Mouse (Mus musculus): ENCODE results near the gene Rps6ka6. TPM values are rescaled to one million over a fixed set of nuclear protein-coding genes. Genes with fewer than 3 reads are reported as not detected.

Gene Rps6ka6
- polyA plus RNA-seq, 1 experiment from 2014 or later, result 3.7 TPM

DNA sequence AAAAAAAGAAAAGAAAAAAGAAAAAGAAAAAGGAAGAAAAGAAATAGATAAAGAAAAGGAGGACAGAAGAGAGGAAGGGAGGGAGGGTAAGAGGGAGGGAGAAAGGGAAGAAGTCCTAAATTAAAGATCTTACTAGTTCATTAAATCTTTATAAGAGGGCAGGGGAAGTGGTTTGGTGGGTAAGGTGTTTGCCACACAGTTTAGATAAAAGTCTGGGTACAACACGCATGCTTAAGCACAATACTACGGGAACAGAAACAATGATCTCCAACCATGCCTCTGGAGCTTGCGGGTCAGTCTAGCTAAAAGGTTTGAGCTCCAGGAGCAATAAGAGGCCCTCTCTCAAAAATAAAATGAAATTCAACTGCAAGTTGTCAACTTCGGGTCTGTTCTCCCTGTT lies 123.0 kb downstream of the Rps6ka6 start:
- no peak overlapping the region for H3K27ac ChIP-seq (ENCODE audit: low read length)
- H3K36me3 ChIP-seq (ENCODE audit: control insufficient read depth, insufficient read depth), result no peaks in the 10 kb centered on the region
- no peak overlapping the region for H3K4me2 ChIP-seq (ENCODE audit: low read depth, low read length)
- no peak overlapping the region for H3K4me3 ChIP-seq (ENCODE audit: low read depth, low read length)
- ATAC-seq (ENCODE audit: low read depth), result no peak
- no peaks in the 10 kb centered on the region for H3K4me1 ChIP-seq (ENCODE audit: control insufficient read depth, low read depth, low read length)
- no peaks in the 10 kb centered on the region for H3K9me3 ChIP-seq (replicated peaks; ENCODE audit: control insufficient read depth, low read length)
- WGBS (ENCODE audit: insufficient replicate concordance), result 52% methylated on average over 4 of the region's 4 CpGs
- H3K27me3 ChIP-seq (ENCODE audit: control insufficient read depth, insufficient read depth, low read depth, low read length), result no peaks in the 10 kb centered on the region
- H3K9ac ChIP-seq (ENCODE audit: low read depth, low read length), result no peak overlapping the region

- no peak overlapping the region for H3K4me3 ChIP-seq (ENCODE audit: low read depth, low read length)
- no peak overlapping the region for H3K9ac ChIP-seq (ENCODE audit: low read depth, low read length)
- no peaks in the 10 kb centered on the region for H3K4me1 ChIP-seq (ENCODE audit: control insufficient read depth, low read depth, low read length)
- H3K9me3 ChIP-seq (replicated peaks; ENCODE audit: control insufficient read depth, low read length), result no peaks in the 10 kb centered on the region
- no peak overlapping the region for H3K27ac ChIP-seq (ENCODE audit: low read length)
- H3K27me3 ChIP-seq (ENCODE audit: control insufficient read depth, insufficient read depth, low read depth, low read length), result no peaks in the 10 kb centered on the region
- no peaks in the 10 kb centered on the region for H3K36me3 ChIP-seq (ENCODE audit: control insufficient read depth, insufficient read depth)
- no peak overlapping the region for H3K4me2 ChIP-seq (ENCODE audit: low read depth, low read length)
- no peak for ATAC-seq (ENCODE audit: low read depth)
- WGBS (ENCODE audit: insufficient replicate concordance), result 61% methylated on average over 2 of the region's 2 CpGs
Measured at GRCm38 (mm10) chrX:111404816-111405215, 132.9 kb downstream of the Rps6ka6 start.

- 68% methylated on average over 5 of the region's 5 CpGs for WGBS (ENCODE audit: insufficient replicate concordance)
- H3K36me3 ChIP-seq (ENCODE audit: control insufficient read depth, insufficient read depth), result no peaks in the 10 kb centered on the region
- no peaks in the 10 kb centered on the region for H3K9me3 ChIP-seq (replicated peaks; ENCODE audit: control insufficient read depth, low read length)
- no peak overlapping the region for H3K4me2 ChIP-seq (ENCODE audit: low read depth, low read length)
- H3K27me3 ChIP-seq (ENCODE audit: control insufficient read depth, insufficient read depth, low read depth, low read length), result no peaks in the 10 kb centered on the region
- no peaks in the 10 kb centered on the region for H3K4me1 ChIP-seq (ENCODE audit: control insufficient read depth, low read depth, low read length)
- no peak overlapping the region for H3K4me3 ChIP-seq (ENCODE audit: low read depth, low read length)
- no peak overlapping the region for H3K27ac ChIP-seq (ENCODE audit: low read length)
- ATAC-seq (ENCODE audit: low read depth), result no peak
- no peak overlapping the region for H3K9ac ChIP-seq (ENCODE audit: low read depth, low read length)
Measured at GRCm38 (mm10) chrX:111377020-111377419, 160.7 kb downstream of the Rps6ka6 start.

DNA sequence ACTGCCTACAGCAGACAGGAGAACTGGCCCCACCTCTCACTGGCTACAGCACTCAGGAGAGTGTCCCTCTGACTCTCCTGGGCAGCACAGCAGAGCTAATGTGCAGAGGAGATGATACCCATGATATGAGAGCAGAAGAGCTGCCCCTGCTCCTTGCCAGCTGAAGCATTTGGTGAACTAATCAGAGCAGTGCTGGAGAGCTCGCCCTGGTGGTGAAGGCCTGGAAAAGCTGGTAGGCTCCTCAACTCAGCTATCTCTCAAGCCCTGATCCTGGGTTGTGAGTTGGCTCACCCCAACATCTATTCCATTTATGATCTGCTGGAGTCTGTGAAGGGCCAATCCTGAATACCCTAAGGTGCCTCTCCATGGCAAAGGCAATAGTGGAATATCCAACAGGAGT lies 163.6 kb downstream of the Rps6ka6 start:
- no peak for ATAC-seq (ENCODE audit: low read depth)
- Histone ChIP-seq H3K9ac (ENCODE audit: low read depth, low read length) (no peak overlapping the region), H3K9me3 (replicated peaks; ENCODE audit: control insufficient read depth, low read length) (no peaks in the 10 kb centered on the region), H3K36me3 (ENCODE audit: control insufficient read depth, insufficient read depth) (no peaks in the 10 kb centered on the region), H3K4me1 (ENCODE audit: control insufficient read depth, low read depth, low read length) (no peaks in the 10 kb centered on the region), H3K27ac (ENCODE audit: low read length) (no peak overlapping the region), H3K4me2 (ENCODE audit: low read depth, low read length) (no peak overlapping the region), H3K4me3 (ENCODE audit: low read depth, low read length) (no peak overlapping the region), H3K27me3 (ENCODE audit: control insufficient read depth, insufficient read depth, low read depth, low read length) (no peaks in the 10 kb centered on the region)
- 39% methylated on average over 1 of the region's 1 CpGs for WGBS (ENCODE audit: insufficient replicate concordance)

Other genes with a start within 250 kb of the Rps6ka6 start
- 0.02 and 0.04 TPM in 2 replicates for gene Hdx, start 159.1 kb upstream of the Rps6ka6 start, polyA plus RNA-seq (2015; fragmentation: Nextera tagmentation; extraction: Ambion mirVana)

Measured in liver, embryonic 16.5 days (tissue).